Mouse (Mus musculus) heart, postnatal 10 days (tissue): ENCODE data around the gene Ggt5. TPM values are rescaled to one million over a fixed set of nuclear protein-coding genes. Genes with fewer than 3 reads are reported as not detected.

Experiments
- DNase-seq, 2 experiments: peaks; one replicate each; pipeline ENCODE4 v3.0.0; 2021
- intact Hi-C: fragments of 180-260 bp; cut with DNase I; formaldehyde crosslinking; loops from one replicate; pipeline ENCODE4 v1.15.1; 2025
- total RNA-seq, 2 experiments: library from RNA; stranded (reverse); gene quantifications; 2 replicates each; pipeline ENCODE4 v1.2.3; 2021

Ggt5 gene
- total RNA-seq, 2 experiments from 2014 or later, result 6.8 to 8.7 TPM

DNA sequence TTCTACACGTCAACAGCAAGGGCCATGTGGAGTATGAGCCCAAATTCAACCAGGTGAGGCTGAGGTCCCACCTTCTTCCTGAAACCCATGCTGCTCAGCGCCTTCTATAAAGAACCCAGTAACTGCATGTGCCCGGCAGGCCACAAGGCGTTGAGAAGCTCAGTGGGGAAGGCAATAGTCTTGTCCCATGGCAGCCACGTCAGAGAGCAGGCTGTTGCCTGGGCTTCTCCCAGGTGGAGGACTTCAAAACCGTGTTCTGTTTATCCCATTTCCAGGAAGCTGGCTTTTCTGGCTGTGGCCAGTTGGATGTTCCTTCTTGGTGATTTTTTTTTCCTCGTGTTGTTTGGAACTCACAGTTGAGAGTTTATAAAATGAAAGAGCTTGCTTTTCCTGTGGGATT, 21.3 kb downstream of the Ggt5 start:
- DNase-seq, result no peak
- intact Hi-C loops, result no loop called here

GRCm38 (mm10) chr10:75616044-75616443, 26.9 kb downstream of the Ggt5 start:
- DNase-seq, result no peak
- intact Hi-C loops, result no loop called here

DNA sequence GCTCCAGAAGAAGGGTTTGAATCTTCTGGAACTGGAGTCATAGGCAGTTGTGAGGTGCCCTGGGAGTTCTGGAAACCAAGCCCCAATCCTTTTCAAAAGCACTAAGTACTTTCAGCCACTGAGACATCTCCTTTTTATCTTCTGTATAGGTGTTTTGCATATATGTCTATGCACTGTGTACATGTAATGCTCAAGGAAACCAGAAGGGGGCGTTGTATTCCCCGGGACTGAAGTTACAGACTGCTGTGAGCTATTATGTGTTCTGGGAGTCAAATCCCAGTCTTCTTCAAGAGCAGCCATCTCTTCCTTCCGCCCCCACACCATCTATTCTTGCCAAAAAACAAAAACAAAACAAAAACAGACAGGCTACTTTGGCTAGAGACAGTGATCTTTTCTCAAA, 31.7 kb downstream of the Ggt5 start:
- intact Hi-C loops, result no loop called here
- DNase-seq, result no peak

DNA sequence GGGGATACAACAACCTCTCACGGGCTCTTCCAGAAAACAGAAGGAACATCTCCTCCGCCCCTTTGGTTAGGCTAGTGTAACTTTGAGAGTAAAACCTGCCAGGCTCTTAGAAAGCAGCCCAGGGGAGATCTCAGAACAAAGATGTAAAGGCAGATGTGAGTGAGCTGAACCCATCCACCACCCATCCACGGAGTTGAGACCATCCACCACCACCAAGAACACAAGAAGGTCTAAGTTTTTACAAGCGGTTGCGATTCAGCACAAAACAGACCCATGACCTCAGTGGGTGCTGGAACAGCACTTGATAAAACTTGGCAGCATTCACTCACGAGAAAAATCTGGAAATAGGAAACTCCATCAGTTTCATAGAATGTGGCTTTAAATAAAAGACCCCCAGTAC, 36.8 kb downstream of the Ggt5 start:
- no peak for DNase-seq
- intact Hi-C loops, result no loop called here

- intact Hi-C loops, result no loop called here
- DNase-seq, result no peak
Observed at GRCm38 (mm10) chr10:75626991-75627390, 37.9 kb downstream of the Ggt5 start.

- DNase-seq, result no peak
- intact Hi-C loops, result no loop called here
Observed at GRCm38 (mm10) chr10:75627490-75627889, 38.4 kb downstream of the Ggt5 start.

DNA sequence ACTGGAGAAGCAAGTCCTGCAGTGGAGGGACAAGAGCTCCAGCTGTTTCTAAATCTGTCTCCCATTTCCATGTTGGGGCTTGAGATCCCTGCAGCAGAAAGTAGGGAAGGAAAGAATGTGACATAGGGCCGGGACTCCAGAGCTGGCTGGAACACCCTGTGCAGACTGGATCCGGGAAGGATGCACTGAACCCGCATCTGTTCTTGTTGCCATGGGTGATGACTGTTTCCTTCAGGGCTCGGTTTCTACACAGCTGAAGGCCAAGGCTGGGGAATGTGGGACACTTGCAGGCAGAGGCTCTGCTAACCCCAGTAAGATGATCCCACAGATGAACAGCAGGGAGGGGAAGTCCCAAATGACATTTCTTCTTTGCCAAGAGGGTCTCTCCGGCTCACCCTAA, 43.5 kb downstream of the Ggt5 start:
- intact Hi-C loops, result no loop called here
- peak; percentile 68 to 71 for DNase-seq

DNA sequence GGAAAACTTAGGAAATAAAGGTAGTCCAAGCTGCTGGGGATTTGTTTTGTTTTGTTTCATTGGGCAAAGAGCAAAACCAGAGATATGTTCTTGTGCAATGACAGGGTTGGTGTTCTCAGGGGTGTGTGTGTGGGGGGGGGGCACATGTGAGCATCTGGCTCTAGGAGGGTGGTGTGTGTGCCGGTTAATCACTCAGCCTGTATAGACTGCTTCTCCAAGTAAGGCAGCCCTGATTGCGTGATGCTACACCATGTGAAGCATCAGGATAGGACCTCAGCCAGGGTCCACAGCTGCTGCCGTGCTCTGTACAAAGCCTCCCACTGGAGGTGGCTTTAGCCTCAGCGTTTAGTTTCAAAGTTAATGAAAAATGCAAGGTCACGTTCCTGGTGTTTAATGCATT, 43.9 kb downstream of the Ggt5 start:
- DNase-seq, result peak; percentile 45 to 48
- intact Hi-C loops, result no loop called here

GRCm38 (mm10) chr10:75633576-75634139, 44.5 kb downstream of the Ggt5 start:
- no peak for DNase-seq
- intact Hi-C loops, result loop anchor here (2.0 kb wide), 1 partner anchor 71 kb away; no protein-coding TSS in a partner anchor

GRCm38 (mm10) chr10:75634610-75635009, 45.5 kb downstream of the Ggt5 start:
- no peak for DNase-seq
- intact Hi-C loops, result loop anchor here (1.0 to 5.0 kb wide), 3 partner anchors 48 to 218 kb away; no protein-coding TSS in a partner anchor

DNA sequence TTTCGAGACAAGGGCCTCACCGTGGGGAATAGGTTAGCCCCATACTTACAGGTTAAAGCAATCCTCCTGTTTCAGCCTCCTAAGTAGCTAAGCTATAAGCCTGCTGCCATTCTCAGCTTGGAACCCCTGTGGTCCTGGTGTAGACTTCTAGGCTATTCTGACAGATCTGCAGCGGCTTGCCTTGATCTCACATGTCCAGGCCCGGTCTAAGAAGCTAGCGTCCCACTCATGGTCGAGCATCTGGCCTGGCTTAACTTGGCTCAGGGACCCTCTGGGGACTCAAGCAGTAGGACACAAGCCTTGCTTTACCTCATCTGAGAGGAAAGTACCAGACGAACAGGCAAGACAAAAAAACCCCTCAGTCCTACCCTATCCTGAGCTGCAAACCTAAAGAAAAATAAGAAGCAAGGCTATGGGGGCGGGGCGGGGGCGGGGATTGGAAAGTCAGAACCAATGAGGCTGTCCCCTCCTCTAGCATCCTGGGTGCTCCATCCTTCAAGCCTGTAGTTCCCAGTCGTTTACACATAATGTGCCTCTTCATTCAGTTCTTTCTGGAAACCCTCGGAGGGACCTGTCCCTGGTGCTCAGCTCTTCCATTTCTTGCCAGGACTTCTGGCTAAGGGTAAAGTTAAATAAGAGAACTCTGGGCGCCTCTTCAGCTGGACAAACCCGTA, 46.0 kb downstream of the Ggt5 start:
- DNase-seq, result no peak
- intact Hi-C loops, result loop anchor here (1.0 to 5.0 kb wide), 3 partner anchors 49 to 217 kb away; no protein-coding TSS in a partner anchor

- intact Hi-C loops, result loop anchor here (1.0 to 5.0 kb wide), 3 partner anchors 49 to 217 kb away; no protein-coding TSS in a partner anchor
- DNase-seq, result peak; percentile 91 to 95
Observed at GRCm38 (mm10) chr10:75635693-75636055, 46.5 kb downstream of the Ggt5 start.

- intact Hi-C loops, result loop anchor here (5.0 kb wide), 1 partner anchor 216 kb away; no protein-coding TSS in a partner anchor
- DNase-seq, result no peak
Observed at GRCm38 (mm10) chr10:75636084-75636786, 47.1 kb downstream of the Ggt5 start.

GRCm38 (mm10) chr10:75637711-75638110, 48.6 kb downstream of the Ggt5 start:
- intact Hi-C loops, result loop anchor here (5.0 kb wide), 1 partner anchor 215 kb away; no protein-coding TSS in a partner anchor
- no peak for DNase-seq

DNA sequence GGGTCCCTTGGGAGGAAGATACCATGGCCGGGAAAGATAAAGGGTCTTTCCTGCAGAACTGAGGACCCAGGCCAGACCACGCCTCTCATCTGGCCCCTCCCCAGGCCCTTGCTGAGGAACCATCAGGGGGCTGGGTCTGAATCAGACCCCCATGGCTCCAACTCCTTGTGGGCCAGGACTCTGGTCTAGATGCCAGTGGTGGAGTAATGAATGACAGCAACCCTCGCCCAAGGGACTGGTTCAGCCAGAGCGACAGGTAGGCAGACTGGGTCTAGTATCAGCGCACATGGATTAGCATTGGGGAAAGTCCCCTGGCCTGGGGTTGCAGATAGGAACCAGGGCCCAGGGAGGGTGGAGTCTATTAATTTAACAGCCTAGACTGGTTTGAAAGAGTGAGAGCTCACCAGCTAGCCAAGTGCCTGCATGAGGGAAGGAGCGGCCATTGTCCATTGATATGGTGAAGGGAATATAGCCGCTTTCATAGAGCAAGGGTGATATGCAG, 52.6 kb downstream of the Ggt5 start:
- no peak for DNase-seq
- intact Hi-C loops, result loop anchor here (5.0 kb wide), 1 partner anchor 191 kb away; no protein-coding TSS in a partner anchor

GRCm38 (mm10) chr10:75642436-75642835, 53.3 kb downstream of the Ggt5 start:
- DNase-seq, result no peak

DNA sequence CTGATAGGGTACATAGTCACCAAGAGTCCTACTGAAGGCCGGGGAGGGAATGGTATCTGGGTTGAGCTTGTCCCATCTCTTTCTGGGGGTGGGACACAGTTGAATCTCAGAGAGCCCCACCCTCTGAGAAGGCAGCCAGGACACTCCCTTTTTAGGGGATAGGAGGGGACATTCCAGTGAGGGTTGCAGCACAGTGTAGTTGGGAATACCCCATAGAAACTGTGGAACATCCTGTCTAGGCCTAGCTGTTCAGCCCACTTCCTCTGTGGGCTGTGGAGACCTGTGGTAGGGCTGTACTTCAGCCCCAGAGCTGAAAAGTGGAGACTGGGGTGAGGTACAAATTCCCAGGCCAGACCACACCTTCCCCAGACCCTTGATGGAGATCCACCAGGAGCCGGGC, 53.8 kb downstream of the Ggt5 start:
- intact Hi-C loops, result loop anchor here (5.0 kb wide), 1 partner anchor 189 kb away; no protein-coding TSS in a partner anchor
- DNase-seq, result no peak

More at GRCm38 (mm10) chr10:75642436-75642835, 53.3 kb downstream of the Ggt5 start:
- intact Hi-C loops, result loop anchor here (5.0 kb wide), 1 partner anchor 190 kb away; no protein-coding TSS in a partner anchor

DNA sequence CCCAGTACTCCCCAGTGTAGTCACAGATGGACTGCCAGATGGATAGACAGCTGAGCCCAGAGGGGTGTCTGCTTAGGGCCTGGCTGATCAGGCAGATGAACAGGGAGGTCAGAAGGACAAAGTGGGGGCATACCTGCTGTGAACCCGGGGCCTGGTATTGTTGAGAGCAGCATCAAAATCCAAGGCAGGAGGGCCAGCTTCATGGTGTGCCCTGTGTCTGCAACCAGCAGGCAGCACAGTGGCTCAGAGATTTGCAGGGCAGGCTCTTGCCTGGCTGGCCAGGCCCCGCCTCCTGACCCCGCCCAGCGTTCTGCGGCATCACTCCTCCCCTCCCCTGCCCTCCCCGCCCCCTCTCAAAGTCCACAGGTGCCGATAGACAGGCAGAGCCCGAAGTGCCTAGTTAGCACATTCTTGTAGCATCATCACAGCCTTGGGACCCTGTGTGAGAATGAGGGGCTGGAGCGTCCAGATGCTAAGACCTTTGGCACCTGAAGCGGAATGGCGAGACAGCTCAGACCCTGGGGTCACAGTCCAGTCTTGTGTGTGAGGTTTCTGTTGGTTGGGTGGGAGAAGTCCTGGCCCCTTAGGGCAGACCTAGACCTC, 54.7 kb downstream of the Ggt5 start, which contains the start of gene Susd2:
Gene Susd2, minus strand, starts transcription at position 268 of the 603 bp plus-strand sequence.
- peak; percentile 41 to 54 for DNase-seq

DNA sequence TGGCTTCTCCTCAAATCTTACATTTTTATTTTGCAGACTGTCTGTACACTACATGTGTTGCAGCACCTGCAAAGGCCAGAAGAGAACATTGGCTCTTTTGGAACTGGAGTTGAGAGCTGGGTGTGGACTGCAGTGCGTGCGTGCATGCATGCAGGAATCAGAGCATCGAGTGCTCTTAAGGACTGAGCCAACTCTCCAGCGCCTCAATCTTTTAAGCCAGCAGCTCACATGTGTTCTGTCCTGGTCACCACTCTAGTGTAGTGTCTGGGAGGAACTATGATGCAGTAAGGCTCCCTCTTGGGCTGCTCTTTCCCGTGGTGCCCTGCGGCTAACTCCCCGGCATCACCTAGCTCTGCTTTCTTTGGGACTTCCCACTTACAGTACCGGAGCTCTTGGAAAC, 56.5 kb downstream of the Ggt5 start:
- intact Hi-C loops, result no loop called here
- no peak for DNase-seq

More for the DNA sequence above, 54.7 kb downstream of the Ggt5 start, which contains the start of gene Susd2:
- intact Hi-C loops, result loop anchor here (5.0 kb wide), 1 partner anchor 188 kb away; no protein-coding TSS in a partner anchor

GRCm38 (mm10) chr10:75646406-75646805, 57.3 kb downstream of the Ggt5 start:
- DNase-seq, result no peak
- intact Hi-C loops, result no loop called here
